Mouse (Mus musculus) limb, embryonic 11.5 days (tissue): ENCODE data around the gene Tnfrsf1a. TPM values are rescaled to one million over a fixed set of nuclear protein-coding genes. Genes with fewer than 3 reads are reported as not detected.
"Not testable (repeated sequence)": the region's sequence is repeated elsewhere in the genome, so short reads cannot be mapped to it uniquely, and the experiment has no call there.

Experiments used
- ATAC-seq: fragments of 200-750 bp; cut with Nextera tagmentation; 2 replicates; pipeline ENCODE4 v1.8.0; 2017; ENCODE audit warnings: low read depth; ENCODE audit not compliant: insufficient number of reproducible peaks, low FRiP score, low TSS enrichment
- DNase-seq: peaks from one replicate; pipeline ENCODE4 v3.0.0-alpha.2; 2015; ENCODE audit warnings: low spot score
- H3K27ac ChIP-seq: fragments of 300-500 bp; sonication (generic); replicated peaks from 2 replicates; pipeline ENCODE4 v1.5.1; 2014; ENCODE audit warnings: low read depth, mild to moderate bottlenecking, low read length
- H3K27me3 ChIP-seq: fragments of 300-500 bp; sonication (generic); 2 replicates; pipeline ENCODE4 v1.6.1; 2014; ENCODE audit warnings: mild to moderate bottlenecking, low read length, mixed read lengths; ENCODE audit not compliant: control insufficient read depth, insufficient read depth
- H3K36me3 ChIP-seq: fragments of 300-500 bp; sonication (generic); 2 replicates; pipeline ENCODE4 v1.6.1; 2014; ENCODE audit warnings: mild to moderate bottlenecking, low read length, moderate library complexity, mixed read lengths; ENCODE audit not compliant: control insufficient read depth, insufficient read depth
- H3K4me1 ChIP-seq: fragments of 300-500 bp; sonication (generic); 2 replicates; pipeline ENCODE4 v1.6.1; 2014; ENCODE audit warnings: low read length, mixed read lengths; ENCODE audit not compliant: control insufficient read depth, insufficient read depth
- H3K4me2 ChIP-seq: fragments of 300-500 bp; sonication (generic); 2 replicates; pipeline ENCODE4 v1.6.1; 2014; ENCODE audit warnings: low read depth, mild to moderate bottlenecking, moderate library complexity; ENCODE audit not compliant: severe bottlenecking
- H3K4me3 ChIP-seq: fragments of 300-500 bp; sonication (generic); 2 replicates; pipeline ENCODE4 v1.5.1; 2014; ENCODE audit warnings: low read depth, low read length
- H3K9ac ChIP-seq: fragments of 300-500 bp; sonication (generic); 2 replicates; pipeline ENCODE4 v1.6.1; 2014; ENCODE audit warnings: mild to moderate bottlenecking, low read length
- H3K9me3 ChIP-seq: fragments of 300-500 bp; sonication (generic); 2 replicates; pipeline ENCODE4 v1.6.1; 2016; ENCODE audit warnings: low read length; ENCODE audit not compliant: control insufficient read depth
- WGBS: fragments of 180-500 bp; shearing (Covaris S2); extraction: QIAGEN DNeasy Blood & Tissue Kit; methylation state at CpG from one replicate; pipeline ENCODE4 v1.1.7; 2014; 5-methylcytosine and 5-hydroxymethylcytosine counted together
- polyA plus RNA-seq: library from polyadenylated mRNA; unstranded; fragments of >200 nt; fragmentation: Nextera tagmentation; extraction: Ambion mirVana; gene quantifications from 2 replicates; pipeline ENCODE4 v1.2.1, GENCODE M21; 2014

The Tnfrsf1a gene
- polyA plus RNA-seq = 45.4 and 46.6 TPM in 2 replicates

DNA sequence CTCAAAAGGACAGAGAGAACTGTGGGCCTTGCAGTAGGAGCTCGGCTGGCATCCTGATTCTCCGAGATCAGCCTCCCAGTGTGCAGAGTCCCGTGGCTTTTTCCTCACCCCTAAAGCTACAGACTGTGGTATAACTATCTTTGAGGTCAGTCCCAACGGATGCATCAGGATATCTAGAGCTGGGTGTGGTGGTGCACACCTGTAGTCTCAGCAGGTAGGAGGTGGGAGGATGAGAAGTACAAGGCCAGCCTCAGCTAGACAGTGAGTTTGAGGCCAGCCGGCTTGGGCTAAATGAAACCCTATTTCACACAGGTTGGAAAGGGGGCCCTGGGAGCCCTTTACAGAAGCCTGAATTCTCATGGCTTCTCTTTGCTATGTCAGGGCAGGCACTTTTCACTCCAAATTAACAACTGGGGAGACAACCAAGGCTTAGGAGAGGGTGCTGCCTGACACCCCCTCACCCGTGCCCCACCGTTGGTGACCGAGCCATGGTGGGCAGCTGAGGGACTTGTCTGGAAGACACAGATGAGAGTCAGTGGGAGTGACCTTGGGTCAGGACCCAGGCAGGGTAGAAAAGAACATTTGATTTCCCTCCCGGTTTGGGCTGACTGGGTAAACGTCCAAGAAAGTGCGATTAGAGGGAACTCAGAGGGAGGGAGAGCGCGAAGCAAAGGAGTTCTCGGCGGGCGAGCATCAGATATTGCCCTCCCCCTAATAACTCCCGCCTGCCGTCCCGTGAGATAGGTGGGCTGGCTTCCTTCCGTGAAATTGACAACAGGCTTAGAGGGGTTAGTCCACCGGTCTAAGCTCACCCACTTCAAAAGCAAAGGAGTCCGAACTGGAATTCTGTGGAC lies at the start of gene Tnfrsf1a:
Gene Tnfrsf1a, plus strand, starts transcription at position 642 of the 854 bp plus-strand sequence.
- peak within 1 kb of the TSS; percentile 80 for H3K9ac ChIP-seq
- peaks cover 23% of the 10 kb centered on the region for H3K4me1 ChIP-seq
- peak within 1 kb of the TSS; percentile 88 for H3K4me2 ChIP-seq
- H3K36me3 ChIP-seq = no peaks in the 10 kb centered on the region
- H3K27me3 ChIP-seq = no peaks in the 10 kb centered on the region
- 6% methylated on average over 22 of the region's 22 CpGs for WGBS
- no peaks in the 10 kb centered on the region for H3K9me3 ChIP-seq
- H3K4me3 ChIP-seq = peak within 1 kb of the TSS; percentile 78
- peak; percentile 44 for DNase-seq
- peak within 1 kb of the TSS; percentile 83 for H3K27ac ChIP-seq
- 0 out of 2 replicates have a peak, but pooled peaks have one; percentile 18 for ATAC-seq

DNA sequence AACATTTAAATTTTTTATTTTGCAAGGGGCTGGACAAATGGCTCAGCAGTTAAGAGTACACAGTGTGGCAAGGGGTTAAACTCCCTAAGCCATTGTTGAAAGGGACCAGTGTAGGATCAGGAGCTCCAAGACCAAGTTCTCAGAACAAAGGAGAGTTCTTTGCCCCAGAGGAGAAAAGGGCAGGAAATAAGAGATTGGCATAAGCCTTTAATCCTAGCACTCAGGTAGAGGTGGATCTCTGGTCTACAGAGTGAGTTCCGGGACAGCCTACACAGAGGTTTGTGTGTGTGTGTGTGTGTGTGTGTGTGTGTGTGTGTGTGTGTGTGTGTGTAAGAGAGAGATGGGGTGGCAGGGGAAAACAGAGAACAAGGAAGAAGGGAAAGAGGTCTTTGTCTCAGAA lies 48.2 kb upstream of the Tnfrsf1a start:
- H3K4me3 ChIP-seq = no peak overlapping the region
- H3K4me2 ChIP-seq = no peak overlapping the region
- ATAC-seq (no peak), DNase-seq (no peak)
- H3K27ac ChIP-seq = no peak overlapping the region
- H3K36me3 ChIP-seq = no peaks in the 10 kb centered on the region
- H3K9me3 ChIP-seq = no peaks in the 10 kb centered on the region
- H3K9ac ChIP-seq = no peak overlapping the region
- WGBS = 67% methylated on average over 1 of the region's 1 CpGs
- H3K4me1 ChIP-seq = no peaks in the 10 kb centered on the region
- H3K27me3 ChIP-seq = no peaks in the 10 kb centered on the region

DNA sequence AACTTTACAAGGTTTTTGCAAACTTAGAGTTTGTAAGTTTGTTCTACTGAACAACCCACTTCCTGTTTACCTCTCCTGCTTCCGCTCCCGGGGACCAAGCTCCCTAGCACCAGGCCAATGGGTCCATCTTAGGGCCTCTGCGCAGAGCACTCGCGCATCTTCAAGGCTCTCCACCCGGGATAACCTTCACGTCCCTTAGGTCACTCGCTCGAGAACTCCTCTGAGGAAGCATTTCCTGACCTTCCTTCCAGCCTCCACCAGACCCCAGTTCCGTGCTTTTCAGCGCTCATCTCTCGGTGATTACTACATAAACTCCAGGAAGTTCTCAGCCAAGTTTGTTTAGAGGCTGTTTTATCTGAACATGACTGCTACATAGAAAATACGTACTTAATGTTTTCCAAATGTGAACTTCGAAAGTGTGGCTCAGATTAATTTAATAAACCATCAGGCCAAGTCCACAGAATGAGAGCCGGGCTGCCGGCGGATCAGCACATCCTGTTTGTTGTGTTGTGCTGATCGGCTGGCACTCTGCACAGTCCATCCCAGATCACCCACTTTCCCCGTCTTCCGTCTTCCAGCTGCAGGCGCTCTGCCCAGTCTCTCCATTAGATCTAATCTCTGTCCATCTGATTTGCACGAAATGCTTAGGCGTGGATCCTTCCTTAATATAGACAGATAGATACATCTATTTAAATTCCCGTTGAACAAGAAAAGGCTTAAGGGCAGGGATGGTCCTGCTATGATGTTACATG lies 46.8 kb upstream of the Tnfrsf1a start:
- Histone ChIP-seq H3K36me3 (no peaks in the 10 kb centered on the region), H3K4me3 (no peak overlapping the region), H3K27ac (no peak overlapping the region), H3K9ac (no peak overlapping the region), H3K27me3 (no peaks in the 10 kb centered on the region), H3K4me1 (no peaks in the 10 kb centered on the region), H3K4me2 (no peak overlapping the region), H3K9me3 (no peaks in the 10 kb centered on the region)
- ATAC-seq (no peak), DNase-seq (no peak)
- 84% methylated on average over 24 of the region's 24 CpGs for WGBS

DNA sequence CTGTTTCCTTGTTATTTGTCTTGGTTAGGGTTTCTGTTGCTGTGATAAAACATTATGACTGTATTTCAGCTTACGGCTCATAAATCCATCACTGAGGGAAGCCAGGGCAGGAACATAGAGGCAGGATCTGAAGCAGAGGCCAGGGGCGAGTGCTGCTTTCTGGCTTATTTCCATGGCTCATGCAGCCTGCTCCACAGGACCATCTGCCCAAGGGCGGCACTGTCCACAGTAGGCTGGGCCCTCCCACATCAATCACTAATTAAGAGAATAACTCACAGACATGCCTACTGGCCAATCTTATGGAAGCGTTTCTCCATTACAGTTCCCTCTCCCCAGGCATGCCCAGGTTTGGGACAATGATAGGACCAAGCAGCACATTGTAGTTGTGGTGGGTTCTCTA lies 45.9 kb upstream of the Tnfrsf1a start:
- no peaks in the 10 kb centered on the region for H3K4me1 ChIP-seq
- H3K27me3 ChIP-seq = no peaks in the 10 kb centered on the region
- DNase-seq = no peak
- H3K36me3 ChIP-seq = no peaks in the 10 kb centered on the region
- H3K4me3 ChIP-seq = no peak overlapping the region
- WGBS = 77% methylated on average over 4 of the region's 4 CpGs
- H3K4me2 ChIP-seq = no peak overlapping the region
- no peak for ATAC-seq
- H3K9me3 ChIP-seq = no peaks in the 10 kb centered on the region
- no peak overlapping the region for H3K9ac ChIP-seq
- H3K27ac ChIP-seq = no peak overlapping the region

DNA sequence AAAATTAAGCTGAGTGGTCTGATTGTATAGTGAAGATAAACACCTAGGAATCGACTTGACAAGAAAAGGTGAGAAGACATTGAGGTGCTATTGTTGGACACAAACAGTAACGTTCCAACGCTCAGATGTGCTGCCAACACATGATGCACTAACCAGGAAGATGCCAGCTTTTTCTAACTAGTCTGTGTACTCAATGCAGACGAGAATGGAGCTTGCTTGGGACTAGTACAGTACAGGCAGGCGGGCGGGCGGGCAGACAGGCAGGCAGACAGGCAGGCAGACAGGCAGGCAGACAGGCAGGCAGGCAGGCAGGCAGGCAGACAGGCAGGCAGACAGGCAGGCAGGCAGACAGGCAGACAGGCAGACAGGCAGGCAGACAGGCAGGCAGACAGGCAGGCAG lies 44.8 kb upstream of the Tnfrsf1a start:
- H3K4me3 ChIP-seq, H3K36me3 ChIP-seq, H3K4me2 ChIP-seq, H3K27ac ChIP-seq, H3K4me1 ChIP-seq, H3K9ac ChIP-seq, H3K9me3 ChIP-seq, ATAC-seq, H3K27me3 ChIP-seq, DNase-seq: not testable (repeated sequence)
- 95% methylated on average over 7 of the region's 7 CpGs for WGBS

DNA sequence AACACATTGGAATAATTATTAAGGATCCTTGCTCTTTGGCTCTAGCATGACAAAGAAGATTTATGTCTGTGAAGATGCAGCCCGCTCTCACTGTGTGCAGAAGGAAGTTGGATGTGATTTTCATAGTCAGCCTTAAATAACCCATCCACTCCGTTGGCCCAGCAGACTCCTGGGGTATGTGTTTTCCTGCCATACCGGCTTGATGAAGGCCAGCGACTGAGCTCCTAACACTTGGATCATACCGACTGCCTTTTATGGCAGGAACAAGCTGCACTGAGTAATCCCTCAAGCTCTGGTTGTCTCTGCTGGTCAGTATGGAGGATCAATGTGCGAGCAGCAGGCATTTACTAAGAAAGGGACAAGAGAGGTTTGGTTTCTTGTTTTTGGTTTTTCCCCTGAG lies 43.7 kb upstream of the Tnfrsf1a start:
- H3K9me3 ChIP-seq = no peaks in the 10 kb centered on the region
- no peaks in the 10 kb centered on the region for H3K4me1 ChIP-seq
- H3K4me2 ChIP-seq = no peak overlapping the region
- no peak overlapping the region for H3K4me3 ChIP-seq
- H3K9ac ChIP-seq = no peak overlapping the region
- 87% methylated on average over 6 of the region's 6 CpGs for WGBS
- no peak for DNase-seq
- H3K27ac ChIP-seq = no peak overlapping the region
- ATAC-seq = no peak
- no peaks in the 10 kb centered on the region for H3K36me3 ChIP-seq
- no peaks in the 10 kb centered on the region for H3K27me3 ChIP-seq

DNA sequence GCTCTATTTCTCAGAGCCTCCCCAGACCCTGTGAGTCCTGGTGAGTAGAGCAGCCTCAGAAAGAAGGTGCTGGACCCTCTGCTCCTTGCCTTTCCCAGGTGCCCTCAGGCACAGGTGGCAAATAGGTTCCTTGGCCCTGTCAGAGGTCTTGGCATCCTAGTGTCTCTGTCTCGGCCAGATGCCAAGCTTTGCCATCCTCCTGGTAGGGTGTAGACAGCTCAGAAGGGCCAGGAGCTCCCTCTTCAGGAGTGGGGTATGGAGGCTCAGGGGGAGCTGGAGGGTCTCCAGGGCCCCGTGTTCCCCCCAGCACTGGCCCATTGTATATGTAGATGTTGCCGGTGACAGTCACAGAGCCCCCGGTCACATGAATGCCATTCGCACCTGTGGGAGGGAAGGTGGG lies 42.1 kb upstream of the Tnfrsf1a start:
- Histone ChIP-seq H3K4me1 (no peaks in the 10 kb centered on the region), H3K27ac (no peak overlapping the region), H3K27me3 (no peaks in the 10 kb centered on the region), H3K9me3 (no peaks in the 10 kb centered on the region), H3K4me3 (no peak overlapping the region), H3K36me3 (no peaks in the 10 kb centered on the region), H3K9ac (no peak overlapping the region), H3K4me2 (no peak overlapping the region)
- no peak for DNase-seq
- ATAC-seq = no peak
- WGBS = 92% methylated on average over 5 of the region's 5 CpGs

DNA sequence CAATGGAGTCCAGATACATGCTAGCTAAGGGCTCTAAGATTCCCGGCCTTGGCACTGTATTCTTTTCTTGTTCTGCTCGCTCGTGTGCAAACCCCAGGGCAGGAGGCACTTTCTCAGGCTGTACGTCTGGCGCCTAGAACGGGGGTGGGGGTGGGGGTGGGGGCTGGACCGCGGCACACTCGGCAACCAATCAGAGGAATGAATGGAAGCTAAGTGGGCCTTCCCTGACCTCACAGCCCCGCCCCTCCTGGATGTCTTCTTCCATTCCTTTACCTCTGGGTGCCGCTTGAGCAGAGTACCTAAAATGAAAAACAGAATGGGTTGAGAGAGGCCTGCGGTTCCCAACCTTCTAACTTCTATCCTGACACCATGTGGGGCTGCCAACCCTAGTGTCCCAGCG lies 40.2 kb upstream of the Tnfrsf1a start:
- Histone ChIP-seq H3K27me3 (no peaks in the 10 kb centered on the region), H3K9ac (no peak overlapping the region), H3K27ac (no peak overlapping the region), H3K9me3 (no peaks in the 10 kb centered on the region), H3K4me1 (peaks cover 9% of the 10 kb centered on the region), H3K36me3 (peaks cover 2% of the 10 kb centered on the region; the same call in 1 of the 2 replicates), H3K4me3 (no peak overlapping the region), H3K4me2 (no peak overlapping the region)
- ATAC-seq (peak; percentile 22; the same call in 1 of the 2 replicates), DNase-seq (no peak)
- WGBS = 5% methylated on average over 13 of the region's 13 CpGs
